Mouse (Mus musculus): ENCODE measurements around the gene Bpnt1. TPM values are rescaled to one million over a fixed set of nuclear protein-coding genes. Genes with fewer than 3 reads are reported as not detected.
A peak's percentile ranks its signal among the peaks of the same experiment; 100 is the strongest.

Bpnt1 gene
- polyA plus RNA-seq, 1 experiment from 2014 or later: 75.9 TPM

DNA sequence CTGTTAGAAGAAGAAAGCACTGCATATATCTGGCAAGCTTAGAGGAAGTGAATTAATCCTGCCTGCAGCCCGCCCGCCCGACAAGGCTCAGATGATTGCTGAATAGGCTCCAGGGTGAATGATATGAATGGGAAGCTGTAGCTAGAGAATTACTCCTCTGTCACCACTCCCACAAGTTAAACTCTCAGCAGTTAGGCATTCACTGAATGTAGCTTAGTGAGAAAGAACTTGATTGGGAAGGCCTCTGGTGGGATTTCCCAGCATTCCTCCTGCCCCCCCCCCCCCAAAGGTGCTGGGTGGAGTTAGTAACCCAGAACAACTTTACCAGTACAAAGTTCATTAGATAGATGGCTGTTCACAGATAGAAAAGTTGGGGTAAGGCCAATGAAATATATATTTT lies 4.6 kb downstream of the Bpnt1 start:
- H3K4me1 ChIP-seq (ENCODE audit: control insufficient read depth, insufficient read depth, low read length): peaks cover 8% of the 10 kb centered on the region
- 26% methylated on average over 3 of the region's 3 CpGs for WGBS
- H3K27ac ChIP-seq (ENCODE audit: low read length): no peak overlapping the region

GRCm38 (mm10) chr1:185342441-185342840 lies 10.5 kb downstream of the Bpnt1 start:
- Histone ChIP-seq H3K9me3 (replicated peaks; ENCODE audit: control insufficient read depth, low read length) (no peaks in the 10 kb centered on the region), H3K36me3 (ENCODE audit: control insufficient read depth, insufficient read depth, low read length) (peaks cover 3% of the 10 kb centered on the region; the same call in 1 of the 2 replicates), H3K27ac (ENCODE audit: low read length) (no peak overlapping the region), H3K9ac (ENCODE audit: low read length) (no peak overlapping the region), H3K27me3 (ENCODE audit: control insufficient read depth, insufficient read depth, low read length) (no peaks in the 10 kb centered on the region), H3K4me2 (ENCODE audit: low read depth, low read length) (no peak overlapping the region), H3K4me3 (replicated peaks; ENCODE audit: low read length) (no peak overlapping the region), H3K4me1 (ENCODE audit: control insufficient read depth, insufficient read depth, low read length) (0 out of 2 replicates have a peak, but pooled peaks cover under 1% of the 10 kb centered on the region)
- no peak for ATAC-seq (ENCODE audit: insufficient read depth, low FRiP score)
- WGBS: 91% methylated on average over 4 of the region's 4 CpGs

More for the DNA sequence above, 4.6 kb downstream of the Bpnt1 start:
- H3K27me3 ChIP-seq (ENCODE audit: control insufficient read depth, insufficient read depth, low read length): no peaks in the 10 kb centered on the region
- H3K36me3 ChIP-seq (ENCODE audit: control insufficient read depth, insufficient read depth, low read length): peaks cover 3% of the 10 kb centered on the region; the same call in 1 of the 2 replicates
- ATAC-seq (ENCODE audit: insufficient read depth, low FRiP score): peak; percentile 54; the same call in 1 of the 2 replicates
- no peak overlapping the region for H3K9ac ChIP-seq (ENCODE audit: low read length)
- no peak overlapping the region for H3K4me2 ChIP-seq (ENCODE audit: low read depth, low read length)
- H3K4me3 ChIP-seq (replicated peaks; ENCODE audit: low read length): no peak overlapping the region
- H3K9me3 ChIP-seq (replicated peaks; ENCODE audit: control insufficient read depth, low read length): no peaks in the 10 kb centered on the region

DNA sequence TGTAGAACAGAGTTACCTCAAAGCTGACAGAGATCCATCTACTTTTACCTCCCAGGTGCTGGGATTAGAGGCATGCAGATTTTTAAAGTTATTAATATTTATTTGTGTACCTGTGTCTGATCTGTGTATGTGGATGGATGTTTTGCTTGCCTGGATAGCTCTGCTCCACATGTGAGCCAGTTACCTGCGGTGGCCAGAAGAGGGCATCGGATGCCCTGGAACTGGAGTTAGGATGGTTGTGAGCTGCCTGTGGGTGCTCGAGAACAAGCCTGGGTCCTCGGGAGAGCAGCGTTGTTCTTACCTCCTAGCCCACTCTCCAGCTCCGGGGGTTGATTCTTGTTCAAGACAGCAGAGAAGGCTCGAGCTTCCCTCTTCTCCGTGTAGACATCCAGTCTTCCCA lies 11.5 kb downstream of the Bpnt1 start:
- Histone ChIP-seq H3K9me3 (replicated peaks; ENCODE audit: control insufficient read depth, low read length) (no peaks in the 10 kb centered on the region), H3K9ac (ENCODE audit: low read length) (no peak overlapping the region), H3K4me2 (ENCODE audit: low read depth, low read length) (no peak overlapping the region), H3K4me1 (ENCODE audit: control insufficient read depth, insufficient read depth, low read length) (no peaks in the 10 kb centered on the region), H3K4me3 (replicated peaks; ENCODE audit: low read length) (no peak overlapping the region), H3K27ac (ENCODE audit: low read length) (no peak overlapping the region), H3K27me3 (ENCODE audit: control insufficient read depth, insufficient read depth, low read length) (no peaks in the 10 kb centered on the region), H3K36me3 (ENCODE audit: control insufficient read depth, insufficient read depth, low read length) (peaks cover 3% of the 10 kb centered on the region; the same call in 1 of the 2 replicates)
- no peak for ATAC-seq (ENCODE audit: insufficient read depth, low FRiP score)
- 86% methylated on average over 8 of the region's 8 CpGs for WGBS

DNA sequence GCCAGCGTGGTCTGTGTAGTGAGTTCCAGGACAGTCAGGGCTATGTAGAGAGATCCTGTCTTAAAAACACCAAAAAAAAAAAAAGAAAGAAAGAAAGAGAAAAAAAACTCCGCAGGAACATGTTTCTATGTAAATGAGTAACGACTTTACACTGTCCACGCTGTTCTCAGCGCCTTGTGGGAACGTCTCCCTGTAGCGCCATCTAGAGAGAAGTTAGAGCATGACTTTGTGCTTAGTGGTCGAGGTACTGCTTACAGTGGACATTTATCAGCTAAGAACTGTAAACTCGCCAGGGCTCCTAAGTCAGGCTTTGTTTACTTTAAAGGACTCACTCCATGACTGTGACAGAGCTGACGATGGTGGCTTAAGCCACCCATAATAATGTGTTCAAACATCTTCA lies 14.2 kb downstream of the Bpnt1 start:
- no peaks in the 10 kb centered on the region for H3K27me3 ChIP-seq (ENCODE audit: control insufficient read depth, insufficient read depth, low read length)
- no peak for ATAC-seq (ENCODE audit: insufficient read depth, low FRiP score)
- no peaks in the 10 kb centered on the region for H3K4me1 ChIP-seq (ENCODE audit: control insufficient read depth, insufficient read depth, low read length)
- H3K4me3 ChIP-seq (replicated peaks; ENCODE audit: low read length): no peak overlapping the region
- H3K36me3 ChIP-seq (ENCODE audit: control insufficient read depth, insufficient read depth, low read length): peaks cover 4% of the 10 kb centered on the region; the same call in 1 of the 2 replicates
- H3K9me3 ChIP-seq (replicated peaks; ENCODE audit: control insufficient read depth, low read length): no peaks in the 10 kb centered on the region
- no peak overlapping the region for H3K9ac ChIP-seq (ENCODE audit: low read length)
- no peak overlapping the region for H3K27ac ChIP-seq (ENCODE audit: low read length)
- WGBS: 67% methylated on average over 10 of the region's 10 CpGs
- no peak overlapping the region for H3K4me2 ChIP-seq (ENCODE audit: low read depth, low read length)

GRCm38 (mm10) chr1:185349741-185350140 lies 17.8 kb downstream of the Bpnt1 start:
- H3K36me3 ChIP-seq (ENCODE audit: control insufficient read depth, insufficient read depth, low read length): peaks cover 16% of the 10 kb centered on the region
- H3K9me3 ChIP-seq (replicated peaks; ENCODE audit: control insufficient read depth, low read length): no peaks in the 10 kb centered on the region
- no peak for ATAC-seq (ENCODE audit: insufficient read depth, low FRiP score)
- no peak overlapping the region for H3K27ac ChIP-seq (ENCODE audit: low read length)
- no peak overlapping the region for H3K4me3 ChIP-seq (replicated peaks; ENCODE audit: low read length)
- H3K4me2 ChIP-seq (ENCODE audit: low read depth, low read length): no peak overlapping the region
- WGBS: 94% methylated on average over 14 of the region's 14 CpGs
- H3K4me1 ChIP-seq (ENCODE audit: control insufficient read depth, insufficient read depth, low read length): no peaks in the 10 kb centered on the region
- H3K9ac ChIP-seq (ENCODE audit: low read length): no peak overlapping the region
- H3K27me3 ChIP-seq (ENCODE audit: control insufficient read depth, insufficient read depth, low read length): no peaks in the 10 kb centered on the region

GRCm38 (mm10) chr1:185350611-185351010 lies 18.7 kb downstream of the Bpnt1 start:
- H3K9me3 ChIP-seq (replicated peaks; ENCODE audit: control insufficient read depth, low read length): no peaks in the 10 kb centered on the region
- no peaks in the 10 kb centered on the region for H3K4me1 ChIP-seq (ENCODE audit: control insufficient read depth, insufficient read depth, low read length)
- peaks cover 16% of the 10 kb centered on the region for H3K36me3 ChIP-seq (ENCODE audit: control insufficient read depth, insufficient read depth, low read length)
- H3K4me2 ChIP-seq (ENCODE audit: low read depth, low read length): no peak overlapping the region
- no peaks in the 10 kb centered on the region for H3K27me3 ChIP-seq (ENCODE audit: control insufficient read depth, insufficient read depth, low read length)
- H3K9ac ChIP-seq (ENCODE audit: low read length): no peak overlapping the region
- WGBS: 93% methylated on average over 4 of the region's 4 CpGs
- no peak for ATAC-seq (ENCODE audit: insufficient read depth, low FRiP score)
- no peak overlapping the region for H3K27ac ChIP-seq (ENCODE audit: low read length)
- H3K4me3 ChIP-seq (replicated peaks; ENCODE audit: low read length): no peak overlapping the region

- 88% methylated on average over 12 of the region's 12 CpGs for WGBS
- Histone ChIP-seq H3K4me3 (replicated peaks; ENCODE audit: low read length) (no peak overlapping the region), H3K36me3 (ENCODE audit: control insufficient read depth, insufficient read depth, low read length) (peaks cover 16% of the 10 kb centered on the region), H3K4me2 (ENCODE audit: low read depth, low read length) (no peak overlapping the region), H3K9me3 (replicated peaks; ENCODE audit: control insufficient read depth, low read length) (no peaks in the 10 kb centered on the region), H3K9ac (ENCODE audit: low read length) (no peak overlapping the region), H3K27me3 (ENCODE audit: control insufficient read depth, insufficient read depth, low read length) (no peaks in the 10 kb centered on the region), H3K27ac (ENCODE audit: low read length) (no peak overlapping the region), H3K4me1 (ENCODE audit: control insufficient read depth, insufficient read depth, low read length) (no peaks in the 10 kb centered on the region)
- no peak for ATAC-seq (ENCODE audit: insufficient read depth, low FRiP score)
Observed at GRCm38 (mm10) chr1:185352151-185352550, 20.2 kb downstream of the Bpnt1 start.

GRCm38 (mm10) chr1:185353351-185353750 lies 21.4 kb downstream of the Bpnt1 start:
- H3K9ac ChIP-seq (ENCODE audit: low read length): no peak overlapping the region
- no peaks in the 10 kb centered on the region for H3K27me3 ChIP-seq (ENCODE audit: control insufficient read depth, insufficient read depth, low read length)
- H3K4me3 ChIP-seq (replicated peaks; ENCODE audit: low read length): no peak overlapping the region
- H3K9me3 ChIP-seq (replicated peaks; ENCODE audit: control insufficient read depth, low read length): no peaks in the 10 kb centered on the region
- no peaks in the 10 kb centered on the region for H3K4me1 ChIP-seq (ENCODE audit: control insufficient read depth, insufficient read depth, low read length)
- WGBS: 95% methylated on average over 8 of the region's 8 CpGs
- no peak overlapping the region for H3K27ac ChIP-seq (ENCODE audit: low read length)
- ATAC-seq (ENCODE audit: insufficient read depth, low FRiP score): no peak
- peaks cover 16% of the 10 kb centered on the region for H3K36me3 ChIP-seq (ENCODE audit: control insufficient read depth, insufficient read depth, low read length)
- H3K4me2 ChIP-seq (ENCODE audit: low read depth, low read length): no peak overlapping the region

DNA sequence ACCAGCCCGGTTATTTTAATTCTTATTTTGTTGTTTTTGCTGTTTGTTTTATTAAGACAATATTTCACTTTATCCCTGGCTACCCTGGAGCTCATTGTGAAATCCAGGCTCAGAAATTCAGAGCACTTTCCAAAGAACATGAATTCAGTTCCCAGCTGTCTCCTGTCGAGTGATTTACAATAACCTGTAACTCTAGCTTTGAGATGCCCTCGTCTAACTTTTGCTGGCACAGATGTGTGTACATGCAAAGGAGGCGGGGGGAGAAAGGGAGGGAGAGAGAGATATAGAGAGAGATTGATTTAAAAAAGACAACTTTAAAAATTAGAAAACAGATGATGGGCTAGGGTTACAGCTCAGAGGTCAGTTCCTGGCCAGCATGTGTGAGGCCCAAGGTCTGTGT lies 22.8 kb downstream of the Bpnt1 start:
- no peaks in the 10 kb centered on the region for H3K27me3 ChIP-seq (ENCODE audit: control insufficient read depth, insufficient read depth, low read length)
- no peak overlapping the region for H3K27ac ChIP-seq (ENCODE audit: low read length)
- H3K4me2 ChIP-seq (ENCODE audit: low read depth, low read length): no peak overlapping the region
- H3K36me3 ChIP-seq (ENCODE audit: control insufficient read depth, insufficient read depth, low read length): peaks cover 15% of the 10 kb centered on the region
- no peaks in the 10 kb centered on the region for H3K4me1 ChIP-seq (ENCODE audit: control insufficient read depth, insufficient read depth, low read length)
- H3K9me3 ChIP-seq (replicated peaks; ENCODE audit: control insufficient read depth, low read length): no peaks in the 10 kb centered on the region
- ATAC-seq (ENCODE audit: insufficient read depth, low FRiP score): no peak
- H3K9ac ChIP-seq (ENCODE audit: low read length): no peak overlapping the region
- WGBS: 77% methylated on average over 4 of the region's 4 CpGs
- no peak overlapping the region for H3K4me3 ChIP-seq (replicated peaks; ENCODE audit: low read length)

DNA sequence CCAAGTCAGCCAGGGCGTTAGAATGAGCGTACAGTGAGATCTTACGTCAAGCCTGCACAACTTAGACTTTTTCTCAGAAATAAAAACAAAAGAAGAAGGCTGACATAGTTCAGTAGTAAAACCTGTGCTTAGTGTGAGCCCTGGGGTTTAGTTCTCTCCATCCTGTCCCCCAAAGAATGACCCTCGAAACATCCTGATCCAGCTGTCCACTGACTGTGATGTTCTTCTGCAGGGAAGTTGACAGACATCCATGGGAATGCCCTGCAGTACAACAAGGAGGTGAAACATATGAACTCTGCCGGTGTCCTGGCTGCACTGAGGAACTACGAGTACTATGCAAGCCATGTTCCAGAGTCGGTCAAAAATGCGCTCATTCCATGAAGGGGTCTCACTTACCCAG lies 24.3 kb downstream of the Bpnt1 start:
- H3K4me1 ChIP-seq (ENCODE audit: control insufficient read depth, insufficient read depth, low read length): no peaks in the 10 kb centered on the region
- no peaks in the 10 kb centered on the region for H3K27me3 ChIP-seq (ENCODE audit: control insufficient read depth, insufficient read depth, low read length)
- no peak overlapping the region for H3K9ac ChIP-seq (ENCODE audit: low read length)
- WGBS: 95% methylated on average over 8 of the region's 8 CpGs
- H3K4me3 ChIP-seq (replicated peaks; ENCODE audit: low read length): no peak overlapping the region
- no peak overlapping the region for H3K27ac ChIP-seq (ENCODE audit: low read length)
- no peak overlapping the region for H3K4me2 ChIP-seq (ENCODE audit: low read depth, low read length)
- no peak for ATAC-seq (ENCODE audit: insufficient read depth, low FRiP score)
- H3K36me3 ChIP-seq (ENCODE audit: control insufficient read depth, insufficient read depth, low read length): peaks cover 11% of the 10 kb centered on the region
- H3K9me3 ChIP-seq (replicated peaks; ENCODE audit: control insufficient read depth, low read length): no peaks in the 10 kb centered on the region

Measured in stomach, embryonic 16.5 days (tissue).